Mouse (Mus musculus): ENCODE results near the gene Hif1an. TPM values are rescaled to one million over a fixed set of nuclear protein-coding genes. Genes with fewer than 3 reads are reported as not detected.
A peak's percentile ranks its signal among the peaks of the same experiment; 100 is the strongest.

Gene Hif1an
- 24.5 and 26.0 TPM in 2 replicates for polyA plus RNA-seq (2015; fragmentation: Nextera tagmentation; extraction: Ambion mirVana)

GRCm38 (mm10) chr19:44562652-44563206 is at the start of gene Hif1an:
Gene Hif1an, plus strand, starts transcription at chr19:44562850.
- peak within 1 kb of the TSS; percentile 77 for H3K27ac ChIP-seq (replicated peaks)
- H3K4me2 ChIP-seq = peak within 1 kb of the TSS; percentile 75
- H3K9ac ChIP-seq = peak within 1 kb of the TSS; percentile 78
- peaks cover 17% of the 10 kb centered on the region for H3K27me3 ChIP-seq
- H3K4me1 ChIP-seq (replicated peaks) = peaks cover 33% of the 10 kb centered on the region
- H3K4me3 ChIP-seq = peak within 1 kb of the TSS; percentile 64
- WGBS = under 1% methylated on average over 33 of the region's 33 CpGs
- H3K9me3 ChIP-seq = no peaks in the 10 kb centered on the region
- H3K36me3 ChIP-seq = peaks cover 32% of the 10 kb centered on the region
- ATAC-seq (ENCODE audit: low read depth) = peak; percentile 98

- Histone ChIP-seq H3K9me3 (no peaks in the 10 kb centered on the region), H3K4me1 (replicated peaks) (peaks cover 61% of the 10 kb centered on the region), H3K27ac (replicated peaks) (peak overlapping the region; percentile 52), H3K36me3 (no peaks in the 10 kb centered on the region), H3K4me3 (no peak overlapping the region), H3K9ac (no peak overlapping the region), H3K4me2 (peak overlapping the region; percentile 94), H3K27me3 (peaks cover 94% of the 10 kb centered on the region)
- ATAC-seq (ENCODE audit: low read depth) = no peak
- WGBS = 13% methylated on average over 11 of the region's 11 CpGs
Measured at GRCm38 (mm10) chr19:44513054-44513833, 49.4 kb upstream of the Hif1an start.

- Histone ChIP-seq H3K9ac (no peak overlapping the region), H3K4me3 (no peak overlapping the region), H3K27me3 (peaks cover 94% of the 10 kb centered on the region), H3K9me3 (no peaks in the 10 kb centered on the region), H3K36me3 (no peaks in the 10 kb centered on the region), H3K27ac (replicated peaks) (peak overlapping the region; percentile 52; the same call in 1 of the 2 replicates), H3K4me1 (replicated peaks) (peaks cover 66% of the 10 kb centered on the region), H3K4me2 (peak overlapping the region; percentile 94)
- no peak for ATAC-seq (ENCODE audit: low read depth)
- WGBS = 11% methylated on average over 7 of the region's 7 CpGs
Measured at GRCm38 (mm10) chr19:44513921-44514482, 48.6 kb upstream of the Hif1an start.

GRCm38 (mm10) chr19:44514521-44515451 is 47.9 kb upstream of the Hif1an start:
- H3K4me1 ChIP-seq (replicated peaks) = peaks cover 71% of the 10 kb centered on the region
- peaks cover 93% of the 10 kb centered on the region for H3K27me3 ChIP-seq
- H3K9me3 ChIP-seq = no peaks in the 10 kb centered on the region
- no peaks in the 10 kb centered on the region for H3K36me3 ChIP-seq
- 3% methylated on average over 14 of the region's 14 CpGs for WGBS
- H3K4me2 ChIP-seq = peak overlapping the region; percentile 94
- H3K4me3 ChIP-seq = no peak overlapping the region
- no peak overlapping the region for H3K9ac ChIP-seq
- peak overlapping the region; percentile 52; the same call in 1 of the 2 replicates for H3K27ac ChIP-seq (replicated peaks)
- ATAC-seq (ENCODE audit: low read depth) = peak; percentile 71

- Histone ChIP-seq H3K4me2 (no peak overlapping the region), H3K9ac (no peak overlapping the region), H3K9me3 (no peaks in the 10 kb centered on the region), H3K4me3 (no peak overlapping the region), H3K36me3 (no peaks in the 10 kb centered on the region), H3K27me3 (peaks cover 83% of the 10 kb centered on the region), H3K27ac (replicated peaks) (no peak overlapping the region), H3K4me1 (replicated peaks) (peaks cover 62% of the 10 kb centered on the region)
- ATAC-seq (ENCODE audit: low read depth) = no peak
- WGBS = 27% methylated on average over 6 of the region's 6 CpGs
Measured at GRCm38 (mm10) chr19:44515769-44516168, 46.9 kb upstream of the Hif1an start.

- H3K36me3 ChIP-seq = no peaks in the 10 kb centered on the region
- no peak overlapping the region for H3K4me3 ChIP-seq
- ATAC-seq (ENCODE audit: low read depth) = no peak
- H3K4me1 ChIP-seq (replicated peaks) = peaks cover 38% of the 10 kb centered on the region
- no peak overlapping the region for H3K9ac ChIP-seq
- no peak overlapping the region for H3K4me2 ChIP-seq
- H3K27ac ChIP-seq (replicated peaks) = no peak overlapping the region
- peaks cover 59% of the 10 kb centered on the region for H3K27me3 ChIP-seq
- H3K9me3 ChIP-seq = no peaks in the 10 kb centered on the region
- 56% methylated on average over 12 of the region's 12 CpGs for WGBS
Measured at GRCm38 (mm10) chr19:44517996-44518768, 44.5 kb upstream of the Hif1an start.

GRCm38 (mm10) chr19:44519152-44519551 is 43.5 kb upstream of the Hif1an start:
- no peak for ATAC-seq (ENCODE audit: low read depth)
- 12% methylated on average over 7 of the region's 7 CpGs for WGBS
- Histone ChIP-seq H3K9ac (no peak overlapping the region), H3K4me3 (no peak overlapping the region), H3K9me3 (no peaks in the 10 kb centered on the region), H3K27me3 (peaks cover 49% of the 10 kb centered on the region), H3K36me3 (no peaks in the 10 kb centered on the region), H3K4me2 (no peak overlapping the region), H3K4me1 (replicated peaks) (peaks cover 29% of the 10 kb centered on the region), H3K27ac (replicated peaks) (no peak overlapping the region)

- H3K4me1 ChIP-seq (replicated peaks) = no peaks in the 10 kb centered on the region
- H3K4me2 ChIP-seq = no peak overlapping the region
- H3K9ac ChIP-seq = no peak overlapping the region
- H3K27me3 ChIP-seq = no peaks in the 10 kb centered on the region; the same call in 1 of the 2 replicates
- ATAC-seq (ENCODE audit: low read depth) = no peak
- 88% methylated on average over 9 of the region's 9 CpGs for WGBS
- no peaks in the 10 kb centered on the region for H3K36me3 ChIP-seq
- H3K9me3 ChIP-seq = no peaks in the 10 kb centered on the region
- no peak overlapping the region for H3K4me3 ChIP-seq
- no peak overlapping the region for H3K27ac ChIP-seq (replicated peaks)
Measured at GRCm38 (mm10) chr19:44525551-44526205, 37.0 kb upstream of the Hif1an start.

- no peaks in the 10 kb centered on the region for H3K36me3 ChIP-seq
- no peak overlapping the region for H3K4me2 ChIP-seq
- H3K27ac ChIP-seq (replicated peaks) = no peak overlapping the region
- H3K4me3 ChIP-seq = no peak overlapping the region
- no peaks in the 10 kb centered on the region for H3K9me3 ChIP-seq
- no peaks in the 10 kb centered on the region for H3K4me1 ChIP-seq (replicated peaks)
- no peak for ATAC-seq (ENCODE audit: low read depth)
- no peaks in the 10 kb centered on the region for H3K27me3 ChIP-seq
- WGBS = 79% methylated on average over 6 of the region's 6 CpGs
- no peak overlapping the region for H3K9ac ChIP-seq
Measured at GRCm38 (mm10) chr19:44530018-44530417, 32.6 kb upstream of the Hif1an start.

GRCm38 (mm10) chr19:44535376-44535775 is 27.3 kb upstream of the Hif1an start:
- Histone ChIP-seq H3K9ac (no peak overlapping the region), H3K4me2 (no peak overlapping the region), H3K9me3 (peaks cover 8% of the 10 kb centered on the region), H3K4me3 (no peak overlapping the region), H3K4me1 (replicated peaks) (no peaks in the 10 kb centered on the region), H3K36me3 (no peaks in the 10 kb centered on the region), H3K27me3 (no peaks in the 10 kb centered on the region), H3K27ac (replicated peaks) (no peak overlapping the region)
- ATAC-seq (ENCODE audit: low read depth) = no peak
- WGBS = 39% methylated on average over 3 of the region's 3 CpGs

GRCm38 (mm10) chr19:44537416-44537815 is 25.2 kb upstream of the Hif1an start:
- Histone ChIP-seq H3K4me1 (replicated peaks) (no peaks in the 10 kb centered on the region), H3K9ac (no peak overlapping the region)
- 88% methylated on average over 8 of the region's 8 CpGs for WGBS

More at GRCm38 (mm10) chr19:44537416-44537815, 25.2 kb upstream of the Hif1an start:
- ATAC-seq (ENCODE audit: low read depth) = no peak
- Histone ChIP-seq H3K9me3 (peaks cover 17% of the 10 kb centered on the region), H3K27me3 (no peaks in the 10 kb centered on the region), H3K27ac (replicated peaks) (no peak overlapping the region), H3K36me3 (no peaks in the 10 kb centered on the region), H3K4me3 (no peak overlapping the region), H3K4me2 (no peak overlapping the region)
